Mouse (Mus musculus): Measurements from ENCODE around the gene Scaper. TPM values are rescaled to one million over a fixed set of nuclear protein-coding genes. Genes with fewer than 3 reads are reported as not detected.

The Scaper gene
- 20.4 and 20.7 TPM in 2 replicates for polyA plus RNA-seq (2016; fragmentation: Nextera tagmentation; extraction: Ambion mirVana)

- Histone ChIP-seq H3K9ac (peak within 1 kb of the TSS; percentile 64), H3K36me3 (no peaks in the 10 kb centered on the region), H3K27me3 (replicated peaks) (no peaks in the 10 kb centered on the region), H3K4me1 (peaks cover 4% of the 10 kb centered on the region; the same call in 1 of the 2 replicates), H3K4me3 (peak within 1 kb of the TSS; percentile 74), H3K9me3 (no peaks in the 10 kb centered on the region), H3K4me2 (replicated peaks) (peak within 1 kb of the TSS; percentile 63), H3K27ac (peak within 1 kb of the TSS; percentile 9; the same call in 1 of the 2 replicates)
- ATAC-seq (ENCODE audit: low FRiP score, low read depth) = peak; percentile 98
- 1% methylated on average over 60 of the region's 60 CpGs for WGBS
Observed at GRCm38 (mm10) chr9:55937664-55938617, at the start of gene Scaper. TSS of gene Scaper (minus strand) at chr9:55938119.

GRCm38 (mm10) chr9:55946819-55947218 is 8.9 kb upstream of the Scaper start:
- Histone ChIP-seq H3K36me3 (no peaks in the 10 kb centered on the region; the same call in 1 of the 2 replicates), H3K4me3 (no peak overlapping the region), H3K9me3 (0 out of 2 replicates have a peak, but pooled peaks cover 4% of the 10 kb centered on the region), H3K4me2 (replicated peaks) (no peak overlapping the region), H3K4me1 (no peaks in the 10 kb centered on the region), H3K9ac (no peak overlapping the region), H3K27me3 (replicated peaks) (no peaks in the 10 kb centered on the region), H3K27ac (no peak overlapping the region)
- no peak for ATAC-seq (ENCODE audit: low FRiP score, low read depth)
- WGBS = 23% methylated on average over 1 of the region's 1 CpGs

GRCm38 (mm10) chr9:55941356-55941755 is 3.4 kb upstream of the Scaper start:
- Histone ChIP-seq H3K9ac (no peak overlapping the region), H3K4me2 (replicated peaks) (no peak overlapping the region), H3K4me3 (no peak overlapping the region), H3K27me3 (replicated peaks) (no peaks in the 10 kb centered on the region), H3K4me1 (peaks cover 4% of the 10 kb centered on the region; the same call in 1 of the 2 replicates), H3K27ac (no peak overlapping the region), H3K9me3 (no peaks in the 10 kb centered on the region), H3K36me3 (no peaks in the 10 kb centered on the region; the same call in 1 of the 2 replicates)
- ATAC-seq (ENCODE audit: low FRiP score, low read depth) = no peak

GRCm38 (mm10) chr9:55938618-55938985 is 683 bp upstream of the Scaper start:
- H3K36me3 ChIP-seq = no peaks in the 10 kb centered on the region
- peaks cover 4% of the 10 kb centered on the region; the same call in 1 of the 2 replicates for H3K4me1 ChIP-seq
- no peaks in the 10 kb centered on the region for H3K27me3 ChIP-seq (replicated peaks)
- ATAC-seq (ENCODE audit: low FRiP score, low read depth) = no peak
- H3K9ac ChIP-seq = no peak overlapping the region
- H3K27ac ChIP-seq = no peak overlapping the region
- H3K4me3 ChIP-seq = peak overlapping the region; percentile 74
- H3K9me3 ChIP-seq = no peaks in the 10 kb centered on the region
- WGBS = 63% methylated on average over 6 of the region's 6 CpGs
- H3K4me2 ChIP-seq (replicated peaks) = peak overlapping the region; percentile 63

- peak overlapping the region; percentile 63 for H3K4me2 ChIP-seq (replicated peaks)
Observed at GRCm38 (mm10) chr9:55937224-55937663, 675 bp downstream of the Scaper start.

GRCm38 (mm10) chr9:55932482-55932881 is 5.4 kb downstream of the Scaper start:
- Histone ChIP-seq H3K36me3 (no peaks in the 10 kb centered on the region), H3K9ac (no peak overlapping the region), H3K27me3 (replicated peaks) (no peaks in the 10 kb centered on the region), H3K4me2 (replicated peaks) (no peak overlapping the region), H3K27ac (no peak overlapping the region), H3K4me1 (peaks cover 4% of the 10 kb centered on the region; the same call in 1 of the 2 replicates), H3K9me3 (no peaks in the 10 kb centered on the region), H3K4me3 (no peak overlapping the region)
- no peak for ATAC-seq (ENCODE audit: low FRiP score, low read depth)
- WGBS = 95% methylated on average over 1 of the region's 1 CpGs

More at GRCm38 (mm10) chr9:55937224-55937663, 675 bp downstream of the Scaper start:
- Histone ChIP-seq H3K4me1 (peaks cover 4% of the 10 kb centered on the region; the same call in 1 of the 2 replicates), H3K27me3 (replicated peaks) (no peaks in the 10 kb centered on the region), H3K9me3 (no peaks in the 10 kb centered on the region), H3K36me3 (no peaks in the 10 kb centered on the region), H3K4me3 (peak overlapping the region; percentile 74), H3K27ac (no peak overlapping the region), H3K9ac (peak overlapping the region; percentile 64)
- WGBS = 47% methylated on average over 5 of the region's 5 CpGs
- no peak for ATAC-seq (ENCODE audit: low FRiP score, low read depth)

GRCm38 (mm10) chr9:55918579-55918978 is 19.3 kb downstream of the Scaper start:
- no peak overlapping the region for H3K9ac ChIP-seq
- no peaks in the 10 kb centered on the region for H3K4me1 ChIP-seq
- no peak overlapping the region for H3K4me3 ChIP-seq
- no peaks in the 10 kb centered on the region for H3K27me3 ChIP-seq (replicated peaks)
- ATAC-seq (ENCODE audit: low FRiP score, low read depth) = no peak
- H3K9me3 ChIP-seq = no peaks in the 10 kb centered on the region
- no peaks in the 10 kb centered on the region for H3K36me3 ChIP-seq
- H3K27ac ChIP-seq = no peak overlapping the region
- no peak overlapping the region for H3K4me2 ChIP-seq (replicated peaks)
- 77% methylated on average over 3 of the region's 3 CpGs for WGBS

GRCm38 (mm10) chr9:55916751-55917150 is 21.2 kb downstream of the Scaper start:
- H3K4me1 ChIP-seq = no peaks in the 10 kb centered on the region
- no peak overlapping the region for H3K9ac ChIP-seq
- no peak for ATAC-seq (ENCODE audit: low FRiP score, low read depth)
- H3K9me3 ChIP-seq = no peaks in the 10 kb centered on the region
- H3K4me2 ChIP-seq (replicated peaks) = no peak overlapping the region
- no peak overlapping the region for H3K4me3 ChIP-seq
- no peaks in the 10 kb centered on the region for H3K36me3 ChIP-seq
- no peaks in the 10 kb centered on the region for H3K27me3 ChIP-seq (replicated peaks)
- H3K27ac ChIP-seq = no peak overlapping the region

GRCm38 (mm10) chr9:55911481-55911880 is 26.4 kb downstream of the Scaper start:
- no peaks in the 10 kb centered on the region for H3K27me3 ChIP-seq (replicated peaks)
- no peak for ATAC-seq (ENCODE audit: low FRiP score, low read depth)
- no peaks in the 10 kb centered on the region for H3K4me1 ChIP-seq
- peaks cover 7% of the 10 kb centered on the region; the same call in 1 of the 2 replicates for H3K36me3 ChIP-seq
- H3K4me2 ChIP-seq (replicated peaks) = no peak overlapping the region
- H3K4me3 ChIP-seq = no peak overlapping the region
- H3K27ac ChIP-seq = no peak overlapping the region
- H3K9me3 ChIP-seq = no peaks in the 10 kb centered on the region
- no peak overlapping the region for H3K9ac ChIP-seq
- WGBS = 85% methylated on average over 2 of the region's 2 CpGs

- no peak overlapping the region for H3K27ac ChIP-seq
- no peaks in the 10 kb centered on the region for H3K36me3 ChIP-seq
- 80% methylated on average over 2 of the region's 2 CpGs for WGBS
- no peaks in the 10 kb centered on the region for H3K9me3 ChIP-seq
- H3K4me1 ChIP-seq = no peaks in the 10 kb centered on the region
- no peaks in the 10 kb centered on the region for H3K27me3 ChIP-seq (replicated peaks)
- no peak overlapping the region for H3K4me2 ChIP-seq (replicated peaks)
- no peak overlapping the region for H3K9ac ChIP-seq
- H3K4me3 ChIP-seq = no peak overlapping the region
- no peak for ATAC-seq (ENCODE audit: low FRiP score, low read depth)
Observed at GRCm38 (mm10) chr9:55902964-55903363, 35.0 kb downstream of the Scaper start.

GRCm38 (mm10) chr9:55901588-55901987 is 36.3 kb downstream of the Scaper start:
- no peak overlapping the region for H3K27ac ChIP-seq
- no peaks in the 10 kb centered on the region for H3K36me3 ChIP-seq
- no peak overlapping the region for H3K4me2 ChIP-seq (replicated peaks)
- H3K9ac ChIP-seq = no peak overlapping the region
- ATAC-seq (ENCODE audit: low FRiP score, low read depth) = no peak
- no peaks in the 10 kb centered on the region for H3K27me3 ChIP-seq (replicated peaks)
- H3K4me3 ChIP-seq = no peak overlapping the region
- H3K4me1 ChIP-seq = no peaks in the 10 kb centered on the region
- WGBS = 77% methylated on average over 3 of the region's 3 CpGs
- H3K9me3 ChIP-seq = no peaks in the 10 kb centered on the region

- ATAC-seq (ENCODE audit: low FRiP score, low read depth) = no peak
- WGBS = 48% methylated on average over 3 of the region's 4 CpGs
- H3K9me3 ChIP-seq = no peaks in the 10 kb centered on the region
- no peak overlapping the region for H3K4me3 ChIP-seq
- H3K27me3 ChIP-seq (replicated peaks) = no peaks in the 10 kb centered on the region
- H3K9ac ChIP-seq = no peak overlapping the region
- H3K27ac ChIP-seq = no peak overlapping the region
- H3K36me3 ChIP-seq = no peaks in the 10 kb centered on the region
- H3K4me2 ChIP-seq (replicated peaks) = no peak overlapping the region
- no peaks in the 10 kb centered on the region for H3K4me1 ChIP-seq
Observed at GRCm38 (mm10) chr9:55900531-55900930, 37.4 kb downstream of the Scaper start.
